Mouse (Mus musculus): Measurements from ENCODE around the gene 1700016H13Rik. TPM values are rescaled to one million over a fixed set of nuclear protein-coding genes. Genes with fewer than 3 reads are reported as not detected.

1700016H13Rik gene
- total and polyA plus RNA-seq, 3 experiments: 0.23 to 0.40 TPM; not detected in 1

- H3K27me3 ChIP-seq (ENCODE audit: control insufficient read depth in 1 of 2, insufficient read depth in 2 of 2, low read length in 2 of 2): peaks cover 0 to 2% of the 10 kb centered on the region in 2 experiments; a peak in 2 of 4 replicates
- no peak overlapping the region for H3K4me3 ChIP-seq (ENCODE audit: control insufficient read depth in 1 of 2, insufficient read depth in 1 of 2, low read depth in 2 of 2, low read length in 2 of 2)
- H3K36me3 ChIP-seq (ENCODE audit: control insufficient read depth in 1 of 2, insufficient read depth in 2 of 2, low read length in 2 of 2): no peaks in the 10 kb centered on the region
- TF ChIP-seq USF2 (IDR thresholded peaks at IDR 0.05; ENCODE audit: borderline replicate concordance in 1 of 2, insufficient read depth in 1 of 2, low read depth in 1 of 2, low read length in 2 of 2) (no peak), EP300 (IDR thresholded peaks at IDR 0.05; ENCODE audit: low read depth in 1 of 2, low read length in 2 of 2) (no peak), MAFK (IDR thresholded peaks at IDR 0.05; ENCODE audit: borderline replicate concordance, low read depth, low read length) (no peak), CHD1 (IDR thresholded peaks at IDR 0.05; ENCODE audit: low read depth, low read length) (no peak), RAD21 (IDR thresholded peaks at IDR 0.05; ENCODE audit: low read depth, low read length) (no peak), GATA1 (IDR thresholded peaks at IDR 0.05; ENCODE audit: low read depth, low read length) (no peak), MXI1 (IDR thresholded peaks at IDR 0.05; ENCODE audit: low read depth, low read length) (no peak), POLR2A (IDR thresholded peaks at IDR 0.05; ENCODE audit: control insufficient read depth in 1 of 2, insufficient read depth in 1 of 2, low read depth in 1 of 2, low read length in 2 of 2, poor library complexity in 1 of 2) (no peak)
- no peak overlapping the region for H3K27ac ChIP-seq (ENCODE audit: control insufficient read depth, low read depth, low read length)
- DNase-seq (ENCODE audit: low read depth, low spot score): no peak
- H3K9me3 ChIP-seq (replicated peaks; ENCODE audit: insufficient read depth, low read length): no peaks in the 10 kb centered on the region
- no peak overlapping the region for H3K9ac ChIP-seq (ENCODE audit: control insufficient read depth, low read depth, low read length, poor library complexity, severe bottlenecking)
- H3K4me1 ChIP-seq (ENCODE audit: control insufficient read depth in 1 of 2, insufficient read depth in 2 of 2, low read length in 2 of 2): no peaks in the 10 kb centered on the region
- no peaks in the 10 kb centered on the region for H3K79me2 ChIP-seq (ENCODE audit: control insufficient read depth, insufficient read depth, low read length, poor library complexity)
Measured at GRCm38 (mm10) chr5:103698577-103698976, 42.8 kb upstream of the 1700016H13Rik start.

GRCm38 (mm10) chr5:103697875-103698491, 42.2 kb upstream of the 1700016H13Rik start:
- H3K27me3 ChIP-seq (ENCODE audit: control insufficient read depth in 1 of 2, insufficient read depth in 2 of 2, low read length in 2 of 2): peaks cover 2% of the 10 kb centered on the region in 2 experiments; a peak in 3 of 4 replicates
- H3K4me3 ChIP-seq (ENCODE audit: control insufficient read depth in 1 of 2, insufficient read depth in 1 of 2, low read depth in 2 of 2, low read length in 2 of 2): no peak overlapping the region
- H3K27ac ChIP-seq (ENCODE audit: control insufficient read depth, low read depth, low read length): no peak overlapping the region
- DNase-seq (ENCODE audit: low read depth, low spot score): no peak
- H3K79me2 ChIP-seq (ENCODE audit: control insufficient read depth, insufficient read depth, low read length, poor library complexity): no peaks in the 10 kb centered on the region
- TF ChIP-seq TAL1 (IDR thresholded peaks at IDR 0.05; ENCODE audit: low read length) (no peak), USF1 (IDR thresholded peaks at IDR 0.05; ENCODE audit: low read depth, low read length) (no peak), UBTF (IDR thresholded peaks at IDR 0.05; ENCODE audit: borderline replicate concordance, insufficient read depth, low read depth, low read length) (no peak), SMC3 (IDR thresholded peaks at IDR 0.05; ENCODE audit: low read depth, low read length) (no peak), ELF1 (IDR thresholded peaks at IDR 0.05; ENCODE audit: low read depth, low read length) (no peak), JUND (IDR thresholded peaks at IDR 0.05; ENCODE audit: low read depth, low read length) (no peak), E2F4 (IDR thresholded peaks at IDR 0.05; ENCODE audit: borderline replicate concordance, low read depth, low read length) (no peak), MXI1 (IDR thresholded peaks at IDR 0.05; ENCODE audit: low read depth, low read length) (no peak), MYB (IDR thresholded peaks at IDR 0.05; ENCODE audit: low read depth, low read length) (no peak), GABPA (IDR thresholded peaks at IDR 0.05; ENCODE audit: low read depth, low read length) (no peak), MAZ (IDR thresholded peaks at IDR 0.05; ENCODE audit: low read depth, low read length) (no peak), RCOR1 (IDR thresholded peaks at IDR 0.05; ENCODE audit: low read depth, low read length) (no peak), KAT2A (conservative IDR thresholded peaks at IDR 0.05; ENCODE audit: low read depth, low read length) (no peak), CTCF (IDR thresholded peaks at IDR 0.05 in 2 of 3, conservative IDR thresholded peaks at IDR 0.05 in 1 of 3; ENCODE audit: control insufficient read depth in 1 of 3, insufficient read depth in 1 of 3, low read depth in 2 of 3, low read length in 3 of 3, poor library complexity in 1 of 3, severe bottlenecking in 1 of 3) (no peak), POLR2AphosphoS5 (IDR thresholded peaks at IDR 0.05; ENCODE audit: borderline replicate concordance, low read depth, low read length) (no peak), MAX (IDR thresholded peaks at IDR 0.05; ENCODE audit: low read length) (no peak), MEF2A (IDR thresholded peaks at IDR 0.05; ENCODE audit: extremely low read depth, insufficient replicate concordance, low read depth, low read length, poor library complexity, severe bottlenecking) (no peak), TCF12 (IDR thresholded peaks at IDR 0.05; ENCODE audit: low read depth, low read length) (no peak), POLR2AphosphoS2 (IDR thresholded peaks at IDR 0.05; ENCODE audit: low read length) (no peak), USF2 (IDR thresholded peaks at IDR 0.05; ENCODE audit: borderline replicate concordance in 1 of 2, insufficient read depth in 1 of 2, low read depth in 1 of 2, low read length in 2 of 2) (no peak)
- H3K9ac ChIP-seq (ENCODE audit: control insufficient read depth, low read depth, low read length, poor library complexity, severe bottlenecking): no peak overlapping the region
- 0 out of 4 replicates have a peak, but pooled peaks cover 0 to under 1% of the 10 kb centered on the region in 2 experiments for H3K4me1 ChIP-seq (ENCODE audit: control insufficient read depth in 1 of 2, insufficient read depth in 2 of 2, low read length in 2 of 2)
- no peaks in the 10 kb centered on the region for H3K36me3 ChIP-seq (ENCODE audit: control insufficient read depth in 1 of 2, insufficient read depth in 2 of 2, low read length in 2 of 2)
- no peaks in the 10 kb centered on the region for H3K9me3 ChIP-seq (replicated peaks; ENCODE audit: insufficient read depth, low read length)
